Mouse (Mus musculus): ENCODE measurements at regions not wholly inside any gene's neighbourhood (a gene's known extent, or its start where the extent isn't known, plus 50 kb on each side); places are given as distances from the start of the nearest gene placed in this dataset.

- Histone ChIP-seq H3K36me3 (no peaks in the 10 kb centered on the region), H3K4me3 (no peak overlapping the region), H3K4me2 (no peak overlapping the region), H3K27me3 (replicated peaks) (no peaks in the 10 kb centered on the region), H3K9ac (no peak overlapping the region), H3K9me3 (replicated peaks) (no peaks in the 10 kb centered on the region), H3K27ac (no peak overlapping the region), H3K4me1 (no peaks in the 10 kb centered on the region)
- ATAC-seq, result no peak
- whole genome bisulfite sequencing (ENCODE audit: insufficient replicate concordance), result 51% methylated on average over 2 of the region's 2 CpGs
Observed at GRCm38 (mm10) chr1:129219098-129219497, 54.0 kb upstream of the Thsd7b start.

- H3K9me3 ChIP-seq (replicated peaks), result no peaks in the 10 kb centered on the region
- no peak overlapping the region for H3K4me2 ChIP-seq
- no peaks in the 10 kb centered on the region for H3K4me1 ChIP-seq
- no peaks in the 10 kb centered on the region for H3K27me3 ChIP-seq (replicated peaks)
- 72% methylated on average over 1 of the region's 1 CpGs for WGBS (ENCODE audit: insufficient replicate concordance)
- H3K9ac ChIP-seq, result no peak overlapping the region
- H3K27ac ChIP-seq, result no peak overlapping the region
- H3K4me3 ChIP-seq, result no peak overlapping the region
- no peak for ATAC-seq
- no peaks in the 10 kb centered on the region for H3K36me3 ChIP-seq
Observed at GRCm38 (mm10) chr1:129208806-129209205, 64.3 kb upstream of the Thsd7b start.

DNA sequence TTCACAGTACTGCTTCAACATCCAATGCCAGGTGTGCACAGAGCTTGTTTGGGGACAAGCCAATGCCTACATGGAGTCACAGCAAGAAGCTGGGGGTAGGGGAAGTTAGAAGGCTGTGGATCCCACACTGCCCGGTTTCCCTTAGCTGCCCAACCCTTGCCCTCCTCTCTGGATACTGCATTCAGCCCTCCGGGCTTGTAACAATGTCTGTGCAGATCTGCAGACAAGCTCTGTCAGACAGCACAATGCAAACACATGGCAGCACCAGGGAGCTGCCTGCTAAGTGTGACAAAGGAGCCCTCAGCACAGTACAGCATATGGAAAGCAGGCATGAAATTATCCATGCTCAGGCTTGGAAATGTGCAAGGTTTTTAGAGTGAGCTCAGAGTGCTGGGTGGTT lies 64.7 kb upstream of the Thsd7b start:
- ATAC-seq, result no peak
- H3K27me3 ChIP-seq (replicated peaks), result no peaks in the 10 kb centered on the region
- no peak overlapping the region for H3K9ac ChIP-seq
- no peak overlapping the region for H3K4me3 ChIP-seq
- H3K9me3 ChIP-seq (replicated peaks), result no peaks in the 10 kb centered on the region
- H3K4me1 ChIP-seq, result no peaks in the 10 kb centered on the region
- no peak overlapping the region for H3K27ac ChIP-seq
- 62% methylated on average over 2 of the region's 2 CpGs for WGBS (ENCODE audit: insufficient replicate concordance)
- no peak overlapping the region for H3K4me2 ChIP-seq
- H3K36me3 ChIP-seq, result no peaks in the 10 kb centered on the region

DNA sequence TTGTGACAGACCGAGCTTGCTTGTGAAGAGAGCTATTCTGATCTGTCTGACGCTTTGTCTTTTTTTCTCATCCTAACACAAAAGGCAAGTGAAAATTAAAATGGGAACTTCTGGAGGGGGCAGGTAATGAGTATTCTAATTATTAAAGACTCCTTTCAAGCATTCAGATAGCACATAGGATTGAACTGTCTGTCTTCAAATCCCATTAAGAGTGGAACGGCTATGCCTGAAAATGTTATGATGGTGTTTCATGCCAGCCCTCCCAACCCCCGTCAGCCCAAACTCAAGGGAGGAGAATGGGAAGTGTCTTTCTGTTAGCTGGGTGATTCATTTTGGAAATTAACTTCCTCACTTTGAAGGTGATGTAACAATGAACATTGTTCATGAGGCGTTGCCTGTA lies 65.4 kb upstream of the Thsd7b start:
- H3K27me3 ChIP-seq (replicated peaks), result no peaks in the 10 kb centered on the region
- no peak overlapping the region for H3K9ac ChIP-seq
- WGBS (ENCODE audit: insufficient replicate concordance), result 80% methylated on average over 5 of the region's 5 CpGs
- H3K27ac ChIP-seq, result no peak overlapping the region
- ATAC-seq, result no peak
- H3K4me2 ChIP-seq, result no peak overlapping the region
- H3K9me3 ChIP-seq (replicated peaks), result no peaks in the 10 kb centered on the region
- H3K36me3 ChIP-seq, result no peaks in the 10 kb centered on the region
- H3K4me1 ChIP-seq, result no peaks in the 10 kb centered on the region
- H3K4me3 ChIP-seq, result no peak overlapping the region

DNA sequence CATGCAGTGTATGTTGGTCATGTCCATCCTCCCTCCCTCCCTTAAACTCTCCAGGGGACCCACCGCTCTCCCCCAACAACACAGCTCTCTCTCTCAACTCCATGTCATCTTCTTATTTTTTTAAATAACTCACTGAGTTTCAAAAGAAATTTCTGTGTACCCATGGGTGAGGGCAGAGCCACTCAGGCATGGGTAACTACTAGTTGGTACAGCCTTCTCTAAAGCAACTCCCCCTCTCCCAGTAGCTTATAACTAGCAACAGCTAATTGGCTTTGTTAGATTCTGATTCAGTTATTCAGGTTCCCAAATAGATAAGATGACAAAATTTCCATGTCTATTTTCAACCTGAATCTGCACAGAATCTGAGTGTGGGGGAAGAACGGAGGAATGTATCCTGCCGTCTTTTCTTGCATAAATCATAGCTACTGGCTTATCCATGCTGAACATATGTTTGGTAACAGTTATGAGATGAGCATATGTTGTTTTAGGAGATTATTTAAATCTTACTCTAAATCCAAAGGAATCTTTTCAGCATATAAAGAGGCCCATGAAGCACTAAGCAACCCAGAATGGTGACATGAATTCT lies 92.8 kb upstream of the Thsd7b start:
- Histone ChIP-seq H3K9ac (no peak overlapping the region), H3K27ac (no peak overlapping the region), H3K4me3 (no peak overlapping the region), H3K4me2 (no peak overlapping the region), H3K9me3 (replicated peaks) (no peaks in the 10 kb centered on the region), H3K36me3 (no peaks in the 10 kb centered on the region), H3K4me1 (no peaks in the 10 kb centered on the region), H3K27me3 (replicated peaks) (no peaks in the 10 kb centered on the region)
- 71% methylated on average over 3 of the region's 3 CpGs for WGBS (ENCODE audit: insufficient replicate concordance)
- no peak for ATAC-seq

GRCm38 (mm10) chr1:129169936-129170335 lies 103.2 kb upstream of the Thsd7b start:
- H3K36me3 ChIP-seq, result no peaks in the 10 kb centered on the region
- H3K27me3 ChIP-seq (replicated peaks), result no peaks in the 10 kb centered on the region
- H3K9me3 ChIP-seq (replicated peaks), result no peaks in the 10 kb centered on the region
- no peak overlapping the region for H3K27ac ChIP-seq
- ATAC-seq, result no peak
- 61% methylated on average over 8 of the region's 8 CpGs for WGBS (ENCODE audit: insufficient replicate concordance)
- H3K4me2 ChIP-seq, result no peak overlapping the region
- no peak overlapping the region for H3K9ac ChIP-seq
- H3K4me3 ChIP-seq, result no peak overlapping the region
- H3K4me1 ChIP-seq, result no peaks in the 10 kb centered on the region

GRCm38 (mm10) chr1:129150643-129151042 lies 122.5 kb upstream of the Thsd7b start:
- no peak overlapping the region for H3K27ac ChIP-seq
- H3K4me1 ChIP-seq, result no peaks in the 10 kb centered on the region
- no peaks in the 10 kb centered on the region for H3K36me3 ChIP-seq
- 34% methylated on average over 1 of the region's 1 CpGs for WGBS (ENCODE audit: insufficient replicate concordance)
- H3K4me2 ChIP-seq, result no peak overlapping the region
- no peaks in the 10 kb centered on the region for H3K27me3 ChIP-seq (replicated peaks)
- H3K4me3 ChIP-seq, result no peak overlapping the region
- no peak for ATAC-seq
- no peak overlapping the region for H3K9ac ChIP-seq
- no peaks in the 10 kb centered on the region for H3K9me3 ChIP-seq (replicated peaks)

GRCm38 (mm10) chr1:129148733-129149388 lies 124.2 kb upstream of the Thsd7b start:
- no peak for ATAC-seq
- Histone ChIP-seq H3K9ac (no peak overlapping the region), H3K4me3 (no peak overlapping the region), H3K9me3 (replicated peaks) (no peaks in the 10 kb centered on the region), H3K27ac (no peak overlapping the region), H3K4me2 (no peak overlapping the region), H3K27me3 (replicated peaks) (no peaks in the 10 kb centered on the region), H3K4me1 (no peaks in the 10 kb centered on the region), H3K36me3 (no peaks in the 10 kb centered on the region)
- WGBS (ENCODE audit: insufficient replicate concordance), result 57% methylated on average over 7 of the region's 7 CpGs

GRCm38 (mm10) chr1:129146395-129147094 lies 126.6 kb upstream of the Thsd7b start:
- 70% methylated on average over 4 of the region's 4 CpGs for WGBS (ENCODE audit: insufficient replicate concordance)

GRCm38 (mm10) chr1:129138783-129139182 lies 134.3 kb upstream of the Thsd7b start:
- no peak for ATAC-seq
- WGBS (ENCODE audit: insufficient replicate concordance), result 64% methylated on average over 7 of the region's 7 CpGs
- Histone ChIP-seq H3K36me3 (no peaks in the 10 kb centered on the region), H3K4me1 (no peaks in the 10 kb centered on the region), H3K9ac (no peak overlapping the region), H3K4me3 (no peak overlapping the region), H3K9me3 (replicated peaks) (no peaks in the 10 kb centered on the region), H3K27me3 (replicated peaks) (no peaks in the 10 kb centered on the region), H3K4me2 (no peak overlapping the region), H3K27ac (no peak overlapping the region)

More at GRCm38 (mm10) chr1:129146395-129147094, 126.6 kb upstream of the Thsd7b start:
- H3K4me2 ChIP-seq, result no peak overlapping the region
- no peak for ATAC-seq
- no peaks in the 10 kb centered on the region for H3K9me3 ChIP-seq (replicated peaks)
- H3K4me3 ChIP-seq, result no peak overlapping the region
- no peaks in the 10 kb centered on the region for H3K36me3 ChIP-seq
- H3K4me1 ChIP-seq, result no peaks in the 10 kb centered on the region
- no peak overlapping the region for H3K9ac ChIP-seq
- no peaks in the 10 kb centered on the region for H3K27me3 ChIP-seq (replicated peaks)
- H3K27ac ChIP-seq, result no peak overlapping the region

GRCm38 (mm10) chr1:129106961-129107557 lies 166.0 kb upstream of the Thsd7b start:
- no peaks in the 10 kb centered on the region for H3K9me3 ChIP-seq (replicated peaks)
- H3K4me1 ChIP-seq, result no peaks in the 10 kb centered on the region
- H3K27ac ChIP-seq, result no peak overlapping the region
- H3K36me3 ChIP-seq, result no peaks in the 10 kb centered on the region
- H3K9ac ChIP-seq, result no peak overlapping the region
- no peaks in the 10 kb centered on the region for H3K27me3 ChIP-seq (replicated peaks)
- WGBS (ENCODE audit: insufficient replicate concordance), result 58% methylated on average over 1 of the region's 1 CpGs
- H3K4me3 ChIP-seq, result no peak overlapping the region
- no peak overlapping the region for H3K4me2 ChIP-seq
- no peak for ATAC-seq

DNA sequence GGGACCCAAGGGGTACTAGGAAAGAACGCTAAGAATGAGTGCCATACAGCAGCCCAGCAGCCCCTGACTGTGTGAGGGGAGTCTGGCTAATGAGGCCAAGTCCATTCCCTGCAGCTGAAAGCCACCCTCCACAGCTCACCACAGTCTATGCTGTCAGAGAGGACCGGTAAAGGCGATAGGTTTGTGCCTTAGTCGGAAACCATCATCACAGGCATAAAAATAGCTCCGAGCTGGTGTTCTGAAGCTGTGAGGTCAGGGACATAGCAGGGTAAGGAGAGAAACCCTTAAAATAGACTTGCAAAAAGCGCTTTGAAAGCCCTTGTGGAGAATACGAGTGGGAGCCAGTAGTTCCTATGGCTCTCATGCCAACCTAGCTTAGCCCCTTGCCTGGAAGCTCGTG lies 172.1 kb upstream of the Thsd7b start:
- 61% methylated on average over 8 of the region's 8 CpGs for WGBS (ENCODE audit: insufficient replicate concordance)
- Histone ChIP-seq H3K27ac (no peak overlapping the region), H3K4me1 (no peaks in the 10 kb centered on the region), H3K36me3 (no peaks in the 10 kb centered on the region), H3K9ac (no peak overlapping the region), H3K4me2 (no peak overlapping the region), H3K27me3 (replicated peaks) (no peaks in the 10 kb centered on the region), H3K4me3 (no peak overlapping the region), H3K9me3 (replicated peaks) (0 out of 2 replicates have a peak, but pooled peaks cover 5% of the 10 kb centered on the region)
- ATAC-seq, result no peak

Measured in liver, embryonic 12.5 days (tissue).